8 mouse cellular contexts compared by ENCODE assay signal in the genomic region with DNA sequence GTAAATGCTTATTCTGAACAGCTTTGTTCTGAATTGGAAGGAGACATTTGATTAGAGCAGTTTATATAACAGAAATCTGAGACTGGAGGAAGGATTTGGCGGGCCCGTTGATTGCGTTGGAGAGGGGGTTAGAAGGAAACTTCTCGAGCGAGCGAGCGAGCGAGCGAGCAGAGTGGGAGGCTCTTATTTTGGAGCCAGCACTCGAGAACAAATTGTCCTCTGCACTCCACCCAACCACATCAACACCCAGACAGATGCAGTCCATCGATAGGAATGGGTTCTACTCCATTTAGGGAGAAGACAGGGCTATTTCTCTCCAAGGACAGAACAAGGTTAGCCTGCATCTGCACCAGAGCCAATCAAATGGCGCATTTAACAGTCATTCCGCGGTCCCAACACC. TPM values are rescaled to one million over a fixed set of nuclear protein-coding genes. Genes with fewer than 3 reads are reported as not detected.
A peak's percentile ranks its signal among the peaks of the same experiment; 100 is the strongest.
DNase-seq lines count a peak whose midpoint lies in the region; ATAC-seq and TF ChIP-seq lines count a peak whose summit lies in the region.
"Had no signal": no experiment of that assay in that cellular context is flagged by ENCODE, and none has a peak within 500 bp of the region (broad histone marks: within the 10 kb centered on the region; RNA-seq: fewer than 3 reads in every experiment).

No protein-coding gene starts in this region.

- no peaks in the 10 kb centered on the region for H3K36me3 ChIP-seq in neural tube, embryonic 13.5 days
- no peaks in the 10 kb centered on the region for H3K36me3 ChIP-seq in lung, embryonic 14.5 days (ENCODE audit: insufficient read depth)
- H3K36me3 ChIP-seq in kidney, adult 2 months (ENCODE audit: control insufficient read depth, insufficient read depth, low read length): no peaks in the 10 kb centered on the region

- no peak for DNase-seq in neural tube, embryonic 10.5 days (ENCODE audit: extremely low spot score, low spot score)
- DNase-seq in heart, adult 9 months (ENCODE audit: low spot score in 2 of 2): peak; percentile 24 to 49
- DNase-seq in lung, embryonic 14.5 days: peak; percentile 41
- peak; percentile 33 to 62 for DNase-seq in urinary bladder, postnatal 36 days (ENCODE audit: low spot score in 2 of 2)
- no peak for DNase-seq in ovary, postnatal 14 days (ENCODE audit: low spot score)
- DNase-seq in kidney, adult 2 months: no peak

- no peak overlapping the region for H3K4me3 ChIP-seq in neural tube, embryonic 13.5 days
- H3K4me3 ChIP-seq in lung, embryonic 14.5 days (ENCODE audit: low read depth, low read length): no peak overlapping the region
- H3K4me3 ChIP-seq in kidney, adult 2 months (ENCODE audit: insufficient read depth, low read depth, low read length): no peak overlapping the region

- H3K9ac ChIP-seq in neural tube, embryonic 13.5 days: no peak overlapping the region
- no peak overlapping the region for H3K9ac ChIP-seq in lung, embryonic 14.5 days

- no peaks in the 10 kb centered on the region for H3K4me1 ChIP-seq in neural tube, embryonic 13.5 days (replicated peaks)
- 0 out of 2 replicates have a peak, but pooled peaks cover 3% of the 10 kb centered on the region for H3K4me1 ChIP-seq in lung, embryonic 14.5 days (ENCODE audit: insufficient read depth)
- no peaks in the 10 kb centered on the region for H3K4me1 ChIP-seq in kidney, adult 2 months (ENCODE audit: control insufficient read depth, insufficient read depth, low read length)

- H3K4me2 ChIP-seq in neural tube, embryonic 13.5 days: no peak overlapping the region
- peak overlapping the region; percentile 39 for H3K4me2 ChIP-seq in lung, embryonic 14.5 days
- H3K4me2 ChIP-seq: midbrain, embryonic 11.5 days had no signal

- H3K27ac ChIP-seq in neural tube, embryonic 13.5 days (replicated peaks): 0 out of 2 replicates have a peak overlapping the region, but pooled peaks have one; percentile 23
- no peak overlapping the region for H3K27ac ChIP-seq in lung, embryonic 14.5 days (ENCODE audit: low read depth)
- no peak overlapping the region for H3K27ac ChIP-seq in kidney, adult 2 months (ENCODE audit: insufficient read depth, low read depth, low read length)

- no peak for ATAC-seq in neural tube, embryonic 13.5 days (ENCODE audit: low read depth)
- ATAC-seq in lung, embryonic 14.5 days (ENCODE audit: insufficient read depth): peak; percentile 17

- H3K9me3 ChIP-seq in neural tube, embryonic 13.5 days: no peaks in the 10 kb centered on the region
- H3K9me3 ChIP-seq in lung, embryonic 14.5 days (ENCODE audit: low read depth, low read length): no peaks in the 10 kb centered on the region

- no peak for TF ChIP-seq POLR2A in kidney, adult 2 months (IDR thresholded peaks at IDR 0.05; ENCODE audit: low read depth, low read length)

- H3K27me3 ChIP-seq in neural tube, embryonic 13.5 days: no peaks in the 10 kb centered on the region; the same call in 1 of the 2 replicates
- no peaks in the 10 kb centered on the region for H3K27me3 ChIP-seq in lung, embryonic 14.5 days (ENCODE audit: insufficient read depth, low read length)
- no peaks in the 10 kb centered on the region; the same call in 1 of the 2 replicates for H3K27me3 ChIP-seq in kidney, adult 2 months (replicated peaks; ENCODE audit: control insufficient read depth, insufficient read depth, low read length)

- TF ChIP-seq CTCF in lung, embryonic 14.5 days (IDR thresholded peaks at IDR 0.05; ENCODE audit: low read depth): no peak
- no peak for TF ChIP-seq CTCF in kidney, adult 2 months (conservative IDR thresholded peaks at IDR 0.05; ENCODE audit: insufficient read depth, insufficient read length, low read depth, low read length)

- 76% methylated on average over 14 of the region's 14 CpGs for WGBS in neural tube, embryonic 13.5 days
- WGBS in lung, embryonic 14.5 days: 56% methylated on average over 14 of the region's 14 CpGs
- 48% methylated on average over 14 of the region's 14 CpGs for WGBS in kidney, adult 2 months

RNA-seq across cellular contexts. Expression of a gene that starts 39.1 kb away (rescaled TPM):
- 0.45 and 0.61 TPM in 2 replicates for polyA plus RNA-seq in neural tube, embryonic 13.5 days (2015; fragmentation: Nextera tagmentation; extraction: Ambion mirVana)
- polyA plus RNA-seq in lung, embryonic 14.5 days (2014; fragmentation: Nextera tagmentation; extraction: Ambion mirVana): 4.0 and 5.1 TPM in 2 replicates
- polyA plus RNA-seq in kidney, adult 2 months (2012; rRNA removed): 16.5 and 22.3 TPM in 2 replicates

Comparison
In these comparisons a context has a peak if more than half of its experiments do, and no peak if none do; other contexts are left out.
1. DNase-seq: peak in heart, adult 9 months (2 of 2), lung, embryonic 14.5 days (single experiment) and urinary bladder, postnatal 36 days (2 of 2); none in neural tube, embryonic 10.5 days (single experiment), ovary, postnatal 14 days (single experiment) and kidney, adult 2 months (single experiment).